Mouse (Mus musculus) WW6 (cell line): Measurements from ENCODE around the gene Denr.
A peak's percentile ranks its signal among the peaks of the same experiment; 100 is the strongest.

Experiments
- DNase-seq: peaks from one replicate; pipeline ENCODE4 v3.0.0-alpha.2; 2013; ENCODE audit warnings: low read depth, low spot score

Gene Denr

GRCm38 (mm10) chr5:123906146-123906975 is 614 bp upstream of the Denr start:
- no peak for DNase-seq

GRCm38 (mm10) chr5:123907631-123907977 is 629 bp downstream of the Denr start:
- no peak for DNase-seq

GRCm38 (mm10) chr5:123914852-123915251 is 7.9 kb downstream of the Denr start:
- no peak for DNase-seq

GRCm38 (mm10) chr5:123922112-123922511 is 15.1 kb downstream of the Denr start:
- no peak for DNase-seq

GRCm38 (mm10) chr5:123927118-123927517 is 20.1 kb downstream of the Denr start, which contains the start of gene Gm43518:
Gene Gm43518 (plus strand): TSS chr5:123927418.
- DNase-seq: no peak

GRCm38 (mm10) chr5:123930508-123930989 is 23.6 kb downstream of the Denr start, which contains the start of gene Ccdc62:
Gene Ccdc62 (plus strand): TSS chr5:123930679.
- peak; percentile 91 for DNase-seq

GRCm38 (mm10) chr5:123931131-123931530 is 24.2 kb downstream of the Denr start:
- DNase-seq: no peak

GRCm38 (mm10) chr5:123932927-123933326 is 26.0 kb downstream of the Denr start:
- no peak for DNase-seq

DNA sequence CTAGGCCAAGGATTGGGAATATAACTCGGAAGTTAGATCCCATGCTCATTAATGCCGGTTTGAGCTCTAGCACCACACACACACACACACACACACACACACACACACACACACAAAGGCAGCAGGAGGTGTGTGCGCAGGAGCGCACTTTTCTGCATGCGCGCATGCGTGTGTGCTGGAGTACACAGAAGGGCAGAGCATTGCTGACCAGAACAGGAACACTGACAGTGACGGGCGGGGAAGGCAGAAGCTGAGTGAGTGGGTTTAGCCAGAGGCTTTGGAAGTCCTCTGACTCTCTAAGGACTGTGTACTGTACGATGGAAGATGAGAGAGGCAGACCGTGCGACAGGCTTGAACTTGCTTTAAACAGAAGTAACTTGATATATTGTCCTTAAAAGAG is 26.6 kb downstream of the Denr start:
- DNase-seq: no peak

GRCm38 (mm10) chr5:123933957-123934591 is 27.1 kb downstream of the Denr start:
- peak; percentile 49 for DNase-seq

- no peak for DNase-seq
Observed at GRCm38 (mm10) chr5:123935931-123936330, 29.0 kb downstream of the Denr start.

DNA sequence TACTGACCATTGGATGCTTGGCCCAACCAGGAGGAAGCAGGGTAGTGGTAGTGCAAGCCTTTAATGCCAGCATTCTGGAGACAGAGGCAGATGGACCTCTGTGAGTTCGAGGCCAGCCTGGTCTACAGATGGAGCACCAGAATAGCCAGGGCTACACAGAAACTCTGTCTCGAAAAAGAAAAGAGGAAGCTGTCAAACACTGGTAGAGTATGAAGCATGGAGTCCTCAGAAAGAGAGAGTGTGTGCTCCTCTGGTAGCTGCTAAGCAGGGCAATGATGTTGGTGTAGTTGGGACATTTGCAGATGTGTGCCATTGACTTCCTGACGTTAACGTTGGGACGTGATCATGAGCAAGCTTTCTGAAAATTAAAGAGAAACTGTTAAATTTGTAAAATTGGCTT is 31.5 kb downstream of the Denr start:
- no peak for DNase-seq

GRCm38 (mm10) chr5:123946546-123946945 is 39.6 kb downstream of the Denr start:
- no peak for DNase-seq

- DNase-seq: no peak
Observed at GRCm38 (mm10) chr5:123947041-123947761, 40.2 kb downstream of the Denr start.

DNA sequence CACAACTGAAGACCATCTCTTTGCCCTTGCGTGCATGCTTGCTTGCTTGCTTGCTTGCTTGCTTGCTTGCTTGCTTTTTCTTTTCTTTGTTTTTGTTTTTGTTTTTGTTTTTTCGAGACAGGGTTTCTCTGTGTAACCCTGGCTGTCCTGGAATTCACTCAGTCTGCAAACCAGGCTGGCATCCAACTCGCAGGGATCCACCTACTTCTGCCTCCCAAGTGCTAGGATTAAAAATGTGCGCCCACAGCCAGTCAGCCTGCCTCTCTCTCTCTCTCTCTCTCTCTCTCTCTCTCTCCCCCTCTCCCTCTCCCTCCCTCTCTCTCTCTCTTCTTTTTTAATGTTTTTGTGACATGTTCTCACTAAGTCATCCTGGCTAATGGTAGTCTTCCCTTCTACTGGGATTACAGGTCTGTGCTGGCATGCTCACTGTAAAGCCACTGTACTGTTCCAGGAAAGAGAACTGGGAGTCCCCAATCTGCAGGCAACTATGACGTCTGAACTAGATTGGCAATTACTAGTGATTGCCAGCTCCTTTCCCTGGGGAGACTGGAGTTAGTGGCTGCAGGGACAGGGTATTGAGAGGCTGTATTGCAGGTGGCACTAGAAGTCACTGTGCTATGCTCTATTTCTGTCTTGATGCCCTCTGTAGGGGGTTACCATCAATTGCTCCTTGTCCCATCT is 45.5 kb downstream of the Denr start:
- DNase-seq: no peak

- no peak for DNase-seq
Observed at GRCm38 (mm10) chr5:123957213-123957612, 50.2 kb downstream of the Denr start.

- no peak for DNase-seq
Observed at GRCm38 (mm10) chr5:123959018-123959417, 52.0 kb downstream of the Denr start.

DNA sequence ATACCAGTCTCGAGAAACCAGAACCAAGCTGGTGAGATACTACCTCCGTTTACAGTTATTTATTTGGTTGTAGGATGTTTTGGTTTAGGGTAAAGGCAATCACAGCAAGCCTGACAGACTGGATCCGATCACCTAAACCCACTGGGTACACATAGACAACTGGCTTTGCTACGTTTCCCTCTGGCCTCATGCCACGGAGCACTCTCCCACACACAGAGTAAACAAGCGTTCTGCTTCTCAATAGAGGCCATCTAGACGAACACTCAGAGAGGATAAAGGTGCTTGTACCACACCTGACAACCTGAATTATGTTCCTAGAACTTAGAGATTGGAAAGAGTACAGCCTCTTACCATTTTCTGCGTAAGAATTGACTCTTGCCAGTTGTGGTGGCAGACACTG is 53.2 kb downstream of the Denr start:
- no peak for DNase-seq

DNA sequence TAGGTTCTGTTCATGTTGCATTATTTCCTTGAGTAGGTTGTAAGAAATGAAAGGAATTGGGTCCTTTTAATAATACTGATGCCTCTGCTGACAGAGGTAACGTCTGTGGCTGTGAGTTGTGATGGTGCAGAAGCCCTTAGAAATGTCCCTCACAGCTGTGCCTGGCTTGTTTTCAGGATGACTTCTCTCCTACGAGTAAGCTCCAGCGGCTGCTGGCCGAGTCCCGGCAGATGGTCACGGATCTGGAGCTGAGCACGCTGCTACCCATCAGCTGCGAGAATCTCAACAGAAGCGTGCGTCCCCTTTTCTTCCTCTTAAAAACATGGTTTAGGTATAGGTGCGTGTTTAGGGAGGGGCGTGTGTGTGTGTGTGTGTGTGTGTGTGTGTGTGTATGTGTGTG is 54.1 kb downstream of the Denr start:
- DNase-seq: no peak

- DNase-seq: no peak
Observed at GRCm38 (mm10) chr5:123964208-123964607, 57.2 kb downstream of the Denr start.

DNA sequence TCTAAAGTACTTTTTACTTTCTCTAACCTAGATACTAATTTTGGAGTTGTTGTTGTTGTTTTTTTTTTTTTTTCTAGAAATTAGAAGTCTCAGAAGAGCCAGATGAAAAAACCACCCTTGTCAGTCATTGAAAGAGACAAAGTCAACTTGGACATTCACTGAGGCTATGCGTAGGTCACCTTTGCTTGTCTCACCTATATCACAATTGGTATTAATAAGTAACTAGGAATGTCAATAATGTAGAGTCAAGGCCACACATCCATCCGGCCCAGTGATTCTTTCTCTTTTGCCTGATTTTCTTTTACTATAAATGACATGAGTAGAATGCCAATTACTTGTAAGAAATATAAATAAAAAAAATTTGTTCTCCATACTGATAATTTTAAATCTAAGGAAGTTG is 59.8 kb downstream of the Denr start:
- DNase-seq: no peak

DNA sequence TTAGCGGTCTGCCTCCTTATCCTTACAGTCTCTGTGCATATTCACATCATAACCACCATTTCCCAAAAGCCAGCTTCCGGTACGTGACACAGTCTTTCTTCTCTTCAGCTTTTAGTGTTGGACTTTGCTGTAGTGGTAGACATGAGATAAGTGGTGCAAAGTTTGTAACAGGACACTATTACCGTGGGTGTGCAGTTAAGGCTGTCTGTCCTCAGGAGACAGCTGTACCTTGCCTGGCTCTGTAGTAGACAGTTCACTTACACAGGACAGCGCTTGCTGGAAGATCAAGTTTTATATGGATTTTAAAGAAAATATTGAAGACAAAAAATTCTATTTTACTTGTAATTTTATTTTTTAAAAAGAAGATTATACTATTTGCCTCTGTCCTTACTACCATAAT is 61.5 kb downstream of the Denr start:
- DNase-seq: no peak
